Mouse (Mus musculus) midbrain, postnatal 0 days (tissue): ENCODE results near the gene Nutf2. TPM values are rescaled to one million over a fixed set of nuclear protein-coding genes. Genes with fewer than 3 reads are reported as not detected.

Source experiments
- ATAC-seq: fragments of 200-750 bp; cut with Nextera tagmentation; 2 replicates; pipeline ENCODE4 v1.8.0; 2017; ENCODE audit warnings: moderate number of reproducible peaks, mild to moderate bottlenecking, moderate TSS enrichment, moderate library complexity; ENCODE audit not compliant: low FRiP score
- DNase-seq: peaks from one replicate; pipeline ENCODE4 v3.0.0-alpha.2; 2015; ENCODE audit warnings: low spot score
- H3K27ac ChIP-seq: fragments of 300-500 bp; sonication (generic); 2 replicates; pipeline ENCODE4 v1.5.1; 2014; ENCODE audit warnings: low read depth, mild to moderate bottlenecking, low read length, mixed read lengths
- H3K27me3 ChIP-seq: fragments of 300-500 bp; sonication (generic); 2 replicates; pipeline ENCODE4 v1.6.1; 2014; ENCODE audit warnings: low read length, control low read depth, mixed read lengths; ENCODE audit not compliant: insufficient read depth
- H3K36me3 ChIP-seq: fragments of 300-500 bp; sonication (generic); 2 replicates; pipeline ENCODE4 v1.6.1; 2014; ENCODE audit warnings: low read length, control low read depth, mixed read lengths; ENCODE audit not compliant: insufficient read depth
- H3K4me1 ChIP-seq: fragments of 300-500 bp; sonication (generic); 2 replicates; pipeline ENCODE4 v1.6.1; 2014; ENCODE audit warnings: mild to moderate bottlenecking, control low read depth, antibody characterized with exemption, low read length, mixed read lengths; ENCODE audit not compliant: insufficient read depth
- H3K4me2 ChIP-seq: fragments of 300-500 bp; sonication (generic); 2 replicates; pipeline ENCODE4 v1.6.1; 2014; ENCODE audit warnings: low read depth, mild to moderate bottlenecking, low read length, mixed read lengths; ENCODE audit not compliant: poor library complexity, severe bottlenecking
- H3K4me3 ChIP-seq: fragments of 300-500 bp; sonication (generic); 2 replicates; pipeline ENCODE4 v1.5.1; 2014; ENCODE audit warnings: low read depth, mild to moderate bottlenecking, low read length, moderate library complexity
- H3K9ac ChIP-seq: fragments of 300-500 bp; sonication (generic); replicated peaks from 2 replicates; pipeline ENCODE4 v1.6.1; 2014; ENCODE audit warnings: mild to moderate bottlenecking, low read length, moderate library complexity, mixed read lengths; ENCODE audit not compliant: poor library complexity, severe bottlenecking
- H3K9me3 ChIP-seq: fragments of 300-500 bp; sonication (generic); 2 replicates; pipeline ENCODE4 v1.6.1; 2016; ENCODE audit warnings: low read length, control low read depth
- CTCF ChIP-seq: IDR thresholded peaks from 2 replicates; pipeline ENCODE4 v1.5.1; 2016; ENCODE audit warnings: antibody characterized with exemption, mild to moderate bottlenecking
- WGBS: fragments of 180-500 bp; shearing (Covaris S2); extraction: QIAGEN DNeasy Blood & Tissue Kit; methylation state at CpG from one replicate; pipeline ENCODE4 v1.1.7; 2014; 5-methylcytosine and 5-hydroxymethylcytosine counted together
- polyA plus RNA-seq: library from polyadenylated mRNA; unstranded; fragments of >200 nt; fragmentation: Nextera tagmentation; extraction: Ambion mirVana; gene quantifications from 2 replicates; pipeline ENCODE4 v1.2.1, GENCODE M21; 2015
- total RNA-seq: library from RNA; depleted of rRNA; stranded (reverse); fragments of >200 nt; gene quantifications from 2 replicates; pipeline ENCODE4 v1.2.3, GENCODE M21; 2014

Nutf2 gene
- total and polyA plus RNA-seq, 2 experiments from 2014 or later = 65.2 to 137 TPM

DNA sequence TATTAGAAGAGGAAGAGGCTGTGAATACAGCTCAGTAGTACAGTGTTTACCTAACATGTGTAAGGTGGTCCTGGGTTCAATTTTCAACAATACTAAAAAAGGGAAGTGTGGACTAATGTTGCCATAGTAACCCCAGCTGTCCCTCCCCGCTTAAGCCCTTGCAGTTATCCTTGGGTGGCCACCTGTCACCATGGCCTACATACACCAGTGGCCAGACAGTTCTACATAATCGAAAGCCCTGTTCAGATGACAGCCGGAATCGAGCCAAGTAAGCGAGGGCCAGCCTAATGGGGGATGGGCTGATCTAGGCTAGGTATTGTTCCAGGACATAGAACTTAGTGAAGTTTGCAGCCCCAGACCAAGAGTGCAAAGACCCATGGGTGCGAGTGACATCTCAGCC is 23.4 kb upstream of the Nutf2 start:
- WGBS = 64% methylated on average over 6 of the region's 6 CpGs
- H3K27ac ChIP-seq = no peak overlapping the region
- ATAC-seq (no peak), DNase-seq (no peak)
- H3K4me3 ChIP-seq = no peak overlapping the region
- no peak overlapping the region for H3K4me2 ChIP-seq
- H3K9ac ChIP-seq = no peak overlapping the region
- no peaks in the 10 kb centered on the region for H3K36me3 ChIP-seq
- no peak for TF ChIP-seq CTCF
- H3K27me3 ChIP-seq = no peaks in the 10 kb centered on the region
- H3K4me1 ChIP-seq = no peaks in the 10 kb centered on the region
- no peaks in the 10 kb centered on the region for H3K9me3 ChIP-seq

GRCm38 (mm10) chr8:105839209-105839608 is 21.2 kb upstream of the Nutf2 start:
- DNase-seq (no peak), ATAC-seq (no peak)
- Histone ChIP-seq H3K36me3 (peaks cover 7% of the 10 kb centered on the region), H3K4me2 (no peak overlapping the region), H3K4me3 (no peak overlapping the region), H3K4me1 (no peaks in the 10 kb centered on the region), H3K27ac (no peak overlapping the region), H3K9ac (no peak overlapping the region), H3K9me3 (no peaks in the 10 kb centered on the region), H3K27me3 (no peaks in the 10 kb centered on the region)
- WGBS = 94% methylated on average over 5 of the region's 5 CpGs
- no peak for TF ChIP-seq CTCF

DNA sequence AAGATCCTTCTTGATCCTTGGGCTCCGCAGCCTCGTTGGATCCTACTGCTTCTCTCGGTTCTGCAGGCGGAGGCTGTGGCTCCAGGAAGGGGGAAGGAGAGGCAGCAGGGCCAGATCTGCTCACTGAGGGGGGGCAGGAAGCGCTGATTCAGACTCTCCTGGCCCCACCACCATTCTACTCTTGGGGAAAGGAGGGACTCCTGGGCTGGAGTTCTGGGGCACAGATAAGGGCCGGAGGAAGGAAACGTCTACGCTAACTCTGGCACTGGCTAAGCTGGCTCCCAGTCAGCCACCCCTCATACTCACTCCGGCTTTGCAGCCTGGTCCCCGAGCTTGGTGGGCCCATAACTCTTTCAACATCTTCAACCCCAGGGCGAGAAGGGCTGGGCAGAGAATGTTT is 13.7 kb upstream of the Nutf2 start:
- no peak for TF ChIP-seq CTCF
- H3K36me3 ChIP-seq = peaks cover 49% of the 10 kb centered on the region
- H3K4me2 ChIP-seq = no peak overlapping the region
- no peaks in the 10 kb centered on the region for H3K9me3 ChIP-seq
- H3K27ac ChIP-seq = no peak overlapping the region
- ATAC-seq (no peak), DNase-seq (no peak)
- peaks cover 6% of the 10 kb centered on the region for H3K4me1 ChIP-seq
- H3K4me3 ChIP-seq = no peak overlapping the region
- whole genome bisulfite sequencing = 90% methylated on average over 11 of the region's 11 CpGs
- no peaks in the 10 kb centered on the region for H3K27me3 ChIP-seq
- no peak overlapping the region for H3K9ac ChIP-seq

DNA sequence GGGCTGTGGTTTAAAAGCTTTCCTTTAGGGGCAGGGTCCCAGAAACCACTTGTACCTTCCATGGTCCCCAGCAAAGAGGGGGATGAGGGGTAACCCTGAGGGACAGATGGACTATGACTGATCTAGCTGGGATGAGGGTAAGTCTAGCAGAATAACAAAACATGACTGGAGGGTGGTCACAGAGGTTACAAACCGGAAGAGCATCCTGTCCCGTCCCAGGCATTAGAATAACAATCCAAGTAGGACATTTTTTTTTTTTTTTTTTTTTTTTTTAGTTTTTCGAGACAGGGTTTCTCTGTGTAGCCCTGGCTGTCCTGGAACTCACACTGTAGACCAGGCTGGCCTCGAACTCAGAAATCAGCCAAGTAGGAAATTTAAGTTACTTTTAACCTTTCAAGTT is 10.4 kb upstream of the Nutf2 start:
- TF ChIP-seq CTCF = no peak
- Histone ChIP-seq H3K4me2 (no peak overlapping the region), H3K9me3 (no peaks in the 10 kb centered on the region), H3K4me3 (no peak overlapping the region), H3K4me1 (peaks cover 6% of the 10 kb centered on the region), H3K27ac (no peak overlapping the region), H3K27me3 (no peaks in the 10 kb centered on the region), H3K9ac (0 out of 2 replicates have a peak overlapping the region, but pooled peaks have one; percentile 29), H3K36me3 (peaks cover 34% of the 10 kb centered on the region)
- WGBS = 73% methylated on average over 4 of the region's 4 CpGs
- DNase-seq = no peak
- no peak for ATAC-seq

GRCm38 (mm10) chr8:105850611-105851010 is 9.8 kb upstream of the Nutf2 start:
- WGBS = 80% methylated on average over 7 of the region's 7 CpGs
- Histone ChIP-seq H3K9me3 (no peaks in the 10 kb centered on the region), H3K4me3 (no peak overlapping the region), H3K9ac (0 out of 2 replicates have a peak overlapping the region, but pooled peaks have one; percentile 29), H3K4me1 (peaks cover 6% of the 10 kb centered on the region), H3K36me3 (peaks cover 30% of the 10 kb centered on the region), H3K27me3 (no peaks in the 10 kb centered on the region), H3K4me2 (0 out of 2 replicates have a peak overlapping the region, but pooled peaks have one; percentile 1), H3K27ac (no peak overlapping the region)
- ATAC-seq = no peak
- no peak for DNase-seq
- no peak for TF ChIP-seq CTCF

DNA sequence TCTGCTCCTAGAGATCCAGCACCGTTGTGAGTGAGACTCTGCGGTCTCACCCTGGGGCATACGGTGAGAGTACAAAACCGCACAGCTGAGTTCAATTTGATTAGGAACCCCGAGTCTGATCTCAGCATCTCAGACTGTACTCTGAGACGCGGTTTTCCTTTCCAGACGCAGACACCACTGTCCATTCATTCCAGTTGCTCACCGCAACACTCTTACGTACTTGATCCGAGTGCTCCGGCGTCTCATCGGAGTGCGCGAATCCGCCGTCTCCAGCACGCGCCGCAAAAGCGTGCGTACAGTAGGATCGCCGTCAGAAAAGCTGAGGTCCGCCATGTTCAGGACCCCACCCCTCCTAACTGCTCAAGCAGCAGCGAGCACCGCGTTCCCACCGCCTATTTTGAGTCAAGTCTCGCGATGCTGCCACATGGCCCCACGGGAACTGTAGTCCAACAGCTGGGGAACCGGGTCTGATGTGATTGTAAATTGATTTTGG is 8.7 kb upstream of the Nutf2 start:
- peaks cover 21% of the 10 kb centered on the region for H3K36me3 ChIP-seq
- H3K4me2 ChIP-seq = peak overlapping the region; percentile 75
- DNase-seq (peak; percentile 97), ATAC-seq (peak; percentile 84)
- H3K9ac ChIP-seq = peak overlapping the region; percentile 68
- H3K4me1 ChIP-seq = peaks cover 12% of the 10 kb centered on the region
- H3K9me3 ChIP-seq = no peaks in the 10 kb centered on the region
- under 1% methylated on average over 34 of the region's 34 CpGs for WGBS
- H3K27ac ChIP-seq = peak overlapping the region; percentile 71
- H3K27me3 ChIP-seq = no peaks in the 10 kb centered on the region
- H3K4me3 ChIP-seq = peak overlapping the region; percentile 69
- no peak for TF ChIP-seq CTCF
